Mouse (Mus musculus) liver, adult 2 months (tissue): Measurements from ENCODE around the gene Trmt6.

Experiments used
- CTCF ChIP-seq: fragments of 200-500 bp; IDR thresholded peaks from 2 replicates; pipeline ENCODE4 v1.5.1; 2011; ENCODE audit warnings: low read depth, low read length, control low read depth
- POLR2A ChIP-seq: fragments of 200-500 bp; IDR thresholded peaks from 2 replicates; pipeline ENCODE4 v1.6.1; 2011; ENCODE audit warnings: low read length, control low read depth; ENCODE audit not compliant: insufficient read depth; ENCODE audit errors: extremely low read depth

- TF ChIP-seq CTCF (no peak), POLR2A (no peak)
Measured at GRCm38 (mm10) chr2:132848361-132848760, 32.5 kb upstream of the Trmt6 start.
